Comparison of ENCODE assay signal across 26 mouse cellular contexts in the genomic region with DNA sequence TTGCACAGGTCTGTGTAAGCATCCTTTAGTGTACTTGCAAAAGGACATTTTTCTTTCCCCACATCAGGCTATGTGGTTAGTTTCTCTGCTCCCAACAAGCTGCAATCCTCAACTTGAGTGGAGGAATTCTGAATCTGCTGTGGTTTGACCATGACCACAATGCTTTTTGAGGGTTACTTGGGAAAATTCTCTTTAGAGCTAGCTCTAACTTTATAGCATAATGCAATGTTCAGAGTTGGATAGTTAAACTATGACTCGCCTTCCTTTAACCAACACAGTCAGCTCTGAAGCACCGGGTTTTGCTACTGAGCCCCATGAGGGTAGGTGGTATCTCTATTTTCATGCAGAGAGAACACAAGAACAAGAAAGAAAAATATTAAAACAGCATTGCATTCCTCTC. TPM values are rescaled to one million over a fixed set of nuclear protein-coding genes. Genes with fewer than 3 reads are reported as not detected.
DNase-seq lines count a peak whose midpoint lies in the region; ATAC-seq and TF ChIP-seq lines count a peak whose summit lies in the region.
"Had no signal": no experiment of that assay in that cellular context is flagged by ENCODE, and none has a peak within 500 bp of the region (broad histone marks: within the 10 kb centered on the region; RNA-seq: fewer than 3 reads in every experiment).

No protein-coding gene starts in this region.

- H3K36me3 ChIP-seq in myocyte (ENCODE audit: control insufficient read depth, insufficient read depth): no peaks in the 10 kb centered on the region
- H3K36me3 ChIP-seq in liver, postnatal 0 days (replicated peaks; ENCODE audit: insufficient read depth, low read length): no peaks in the 10 kb centered on the region
- H3K36me3 ChIP-seq: forebrain, embryonic 12.5 days; forebrain, embryonic 15.5 days; heart, embryonic 12.5 days; heart, embryonic 15.5 days had no signal

- CTCF ChIA-PET in Patski (lab: Charles Lee): no interaction called here

- in situ Hi-C loops in Patski (cut with MboI; ENCODE audit: low pct_unique_long_range_greater_than_20kb): no loop called here

- WGBS in cerebellum, adult 2 months: 95% methylated on average over 2 of the region's 2 CpGs
- WGBS in liver, postnatal 0 days (ENCODE audit: insufficient replicate concordance): 73% methylated on average over 2 of the region's 2 CpGs

- H3K79me2 ChIP-seq in myocyte (ENCODE audit: control insufficient read depth, insufficient read depth): no peaks in the 10 kb centered on the region

- TF ChIP-seq EP300 in liver, postnatal 0 days (IDR thresholded peaks at IDR 0.05; ENCODE audit: low read depth): no peak

- H3K9me3 ChIP-seq in liver, postnatal 0 days (ENCODE audit: low read length): no peaks in the 10 kb centered on the region
- H3K9me3 ChIP-seq: forebrain, embryonic 12.5 days; forebrain, embryonic 15.5 days; heart, embryonic 12.5 days; heart, embryonic 15.5 days had no signal

- no peaks in the 10 kb centered on the region for H3K4me1 ChIP-seq in cerebellum, adult 2 months (ENCODE audit: control insufficient read depth, insufficient read depth, low read length)
- no peaks in the 10 kb centered on the region for H3K4me1 ChIP-seq in liver, postnatal 0 days (ENCODE audit: insufficient read depth)
- H3K4me1 ChIP-seq: forebrain, embryonic 12.5 days; forebrain, embryonic 15.5 days; heart, embryonic 12.5 days; heart, embryonic 15.5 days had no signal

- intact Hi-C loops in gastrocnemius, adult 2 months (cut with DNase I): no loop called here

- H3K4me2 ChIP-seq in myocyte (ENCODE audit: low read depth): peak overlapping the region; percentile 8
- H3K4me2 ChIP-seq in liver, postnatal 0 days (ENCODE audit: low read depth, low read length): no peak overlapping the region
- H3K4me2 ChIP-seq: forebrain, embryonic 12.5 days; forebrain, embryonic 15.5 days; heart, embryonic 12.5 days; heart, embryonic 15.5 days; hindbrain, embryonic 14.5 days had no signal

- peak; percentile 40 for ATAC-seq in Patski
- ATAC-seq in liver, postnatal 0 days: no peak
- ATAC-seq: CD4-positive, CD25-positive, alpha-beta regulatory T cell, adult 4 months; forebrain, embryonic 15.5 days; hindbrain, postnatal 0 days; inflammation-experienced regulatory T-cells, adult 6 months; intestine, postnatal 0 days had no signal

- POLR2A ChIA-PET in Patski (lab: Charles Lee): no interaction called here

- no peak for TF ChIP-seq CTCF in gastrocnemius, adult 2 months (IDR thresholded peaks at IDR 0.05)
- no peak for TF ChIP-seq CTCF in Patski (IDR thresholded peaks at IDR 0.05)
- TF ChIP-seq CTCF in cerebellum, adult 2 months (IDR thresholded peaks at IDR 0.05; ENCODE audit: borderline replicate concordance, insufficient read depth, low read depth, low read length): no peak
- TF ChIP-seq CTCF in liver, postnatal 0 days (IDR thresholded peaks at IDR 0.05; ENCODE audit: low read depth): no peak

- H3ac ChIP-seq in myocyte (ENCODE audit: control insufficient read depth, insufficient read length): no peak overlapping the region

- no peak overlapping the region for H3K9ac ChIP-seq in liver, postnatal 0 days (replicated peaks)
- H3K9ac ChIP-seq: forebrain, embryonic 12.5 days; forebrain, embryonic 15.5 days; heart, embryonic 12.5 days; heart, embryonic 15.5 days; hindbrain, embryonic 14.5 days had no signal

- TF ChIP-seq POLR2A in myocyte (IDR thresholded peaks at IDR 0.05; ENCODE audit: insufficient read length, low read depth): no peak
- no peak for TF ChIP-seq POLR2A in cerebellum, adult 2 months (IDR thresholded peaks at IDR 0.05; ENCODE audit: borderline replicate concordance, insufficient read depth, low read length)

- H3K27ac ChIP-seq in gastrocnemius, adult 2 months: peak overlapping the region; percentile 51; the same call in 1 of the 2 replicates
- no peak overlapping the region for H3K27ac ChIP-seq in cerebellum, adult 2 months (ENCODE audit: insufficient read depth, low read length)
- H3K27ac ChIP-seq in liver, postnatal 0 days (ENCODE audit: low read depth): no peak overlapping the region
- H3K27ac ChIP-seq: forebrain, embryonic 12.5 days; forebrain, embryonic 15.5 days; heart, embryonic 15.5 days; hindbrain, embryonic 14.5 days; hindbrain, postnatal 0 days had no signal

- no peak for DNase-seq in gastrocnemius, adult 2 months
- no peak for DNase-seq in gastrocnemius, adult 18-20 months (ENCODE audit: low spot score)
- DNase-seq in 3134 (ENCODE audit: extremely low read depth, insufficient read length, low spot score) (peak; percentile 48), Patski (ENCODE audit: low read depth, low spot score) (no peak)
- no peak for DNase-seq in cerebellum, adult 2 months
- no peak for DNase-seq in liver, postnatal 0 days
- DNase-seq: adrenal gland, postnatal 10 days; adrenal gland, postnatal 36 days; cerebellum, adult 18-20 months; cerebellum, adult 9-11 months; cerebellum, postnatal 36 days; embryo, embryonic 11 days; gastrocnemius, postnatal 14 days; heart, adult 11 months; heart, postnatal 36 days had no signal

- no peak overlapping the region for H3K4me3 ChIP-seq in gastrocnemius, adult 2 months
- H3K4me3 ChIP-seq in myocyte: no peak overlapping the region
- H3K4me3 ChIP-seq in cerebellum, adult 2 months (replicated peaks; ENCODE audit: insufficient read depth, low read depth, low read length): no peak overlapping the region
- no peak overlapping the region for H3K4me3 ChIP-seq in liver, postnatal 0 days (ENCODE audit: low read depth, low read length)
- H3K4me3 ChIP-seq: forebrain, embryonic 12.5 days; forebrain, embryonic 15.5 days; heart, embryonic 12.5 days; heart, embryonic 15.5 days had no signal

- H3K27me3 ChIP-seq in Patski: no peaks in the 10 kb centered on the region
- no peaks in the 10 kb centered on the region for H3K27me3 ChIP-seq in myocyte (ENCODE audit: control insufficient read depth, insufficient read depth, insufficient read length)
- no peaks in the 10 kb centered on the region for H3K27me3 ChIP-seq in cerebellum, adult 2 months (ENCODE audit: control insufficient read depth, insufficient read depth, low read length)
- no peaks in the 10 kb centered on the region for H3K27me3 ChIP-seq in liver, postnatal 0 days (ENCODE audit: insufficient read depth, low read length)
- H3K27me3 ChIP-seq: forebrain, embryonic 12.5 days; forebrain, embryonic 15.5 days; heart, embryonic 12.5 days; heart, embryonic 15.5 days had no signal

TF ChIP-seq in myocyte, 11 proteins besides CTCF, POLR2A, EP300 and RAD21:
- TF ChIP-seq CEBPB (IDR thresholded peaks at IDR 0.05; ENCODE audit: insufficient read depth, poor library complexity, severe bottlenecking) (0 out of 2 replicates have a peak, but pooled peaks have one; percentile 55), REST (IDR thresholded peaks at IDR 0.05; ENCODE audit: insufficient read depth, insufficient read length) (no peak)
TF ChIP-seq in myocyte: peak in this region for 1.

RNA-seq across cellular contexts. Expression of a gene that starts 12.0 kb away (rescaled TPM):
- 1 to 10 TPM; 4.2 to 9.3 TPM for total RNA-seq in gastrocnemius, adult 2 months (2021)
- 1 to 10 TPM; 4.9 to 9.2 TPM for total RNA-seq in gastrocnemius, adult 18-20 months (2021)
- polyA plus RNA-seq in Patski (2021): 2.4 TPM
- polyA plus RNA-seq in myocyte (2012; fragmentation: generic; extraction: Trizol): 10.9 TPM
- 11.7 and 14.0 TPM in 2 replicates for polyA plus RNA-seq in cerebellum, adult 2 months (2012; rRNA removed)
- polyA plus RNA-seq in liver, postnatal 0 days (2015; fragmentation: Nextera tagmentation; extraction: Ambion mirVana): 19.5 and 23.0 TPM in 2 replicates
- total RNA-seq: MEL had no signal
- polyA plus RNA-seq: CD4-positive, CD25-positive, alpha-beta regulatory T cell, adult 4 months; inflammation-experienced regulatory T-cells, adult 6 months had no signal
